Comparison of ENCODE assay signal across 16 mouse cellular contexts in genomic region chr4:145004176-145004575, GRCm38 (mm10).
A peak's percentile ranks its signal among the peaks of the same experiment; 100 is the strongest.
DNase-seq lines count a peak whose midpoint lies in the region; ATAC-seq and TF ChIP-seq lines count a peak whose summit lies in the region.
"Had no signal": no experiment of that assay in that cellular context is flagged by ENCODE, and none has a peak within 500 bp of the region (broad histone marks: within the 10 kb centered on the region; RNA-seq: fewer than 3 reads in every experiment).

No protein-coding gene starts in this region.

- H3K4me2 ChIP-seq in liver, embryonic 12.5 days = no peak overlapping the region
- H3K4me2 ChIP-seq in myocyte (ENCODE audit: low read depth) = no peak overlapping the region
- no peak overlapping the region for H3K4me2 ChIP-seq in midbrain, embryonic 13.5 days (replicated peaks)
- H3K4me2 ChIP-seq: forebrain, embryonic 15.5 days; liver, embryonic 15.5 days; neural tube, embryonic 13.5 days had no signal

- peaks cover 20% of the 10 kb centered on the region for H3K4me1 ChIP-seq in liver, adult 2 months (ENCODE audit: control insufficient read depth, insufficient read depth, low read length)
- H3K4me1 ChIP-seq in liver, embryonic 12.5 days = peaks cover 17% of the 10 kb centered on the region
- H3K4me1 ChIP-seq in cerebellum, adult 2 months (ENCODE audit: control insufficient read depth, insufficient read depth, low read length) = peaks cover 9% of the 10 kb centered on the region
- peaks cover 11% of the 10 kb centered on the region for H3K4me1 ChIP-seq in midbrain, embryonic 13.5 days (replicated peaks)

- 20% methylated on average over 6 of the region's 6 CpGs for WGBS in liver, adult 2 months
- 78% methylated on average over 6 of the region's 6 CpGs for WGBS in liver, embryonic 12.5 days (ENCODE audit: insufficient replicate concordance)
- 12% methylated on average over 6 of the region's 6 CpGs for WGBS in cerebellum, adult 2 months
- WGBS in midbrain, embryonic 13.5 days = 93% methylated on average over 6 of the region's 6 CpGs

- DNase-seq in heart, postnatal 10 days = peak; percentile 65 to 73
- DNase-seq in heart, postnatal 25 days (ENCODE audit: low spot score) = no peak
- DNase-seq in liver, adult 2 months (ENCODE audit: extremely low read depth, low read depth, low spot score) = peak; percentile 91
- peak; percentile 35 to 49 for DNase-seq in cerebellum, adult 2 months
- DNase-seq: layer of hippocampus, adult 9-11 months; right cerebral cortex, postnatal 4 days; thymus, adult 18-20 months had no signal

- H3K36me3 ChIP-seq in liver, adult 2 months (ENCODE audit: control insufficient read depth, insufficient read depth, low read length) = peaks cover 6% of the 10 kb centered on the region; the same call in 1 of the 2 replicates
- H3K36me3 ChIP-seq in liver, embryonic 12.5 days = 0 out of 2 replicates have a peak, but pooled peaks cover 7% of the 10 kb centered on the region
- H3K36me3 ChIP-seq in myocyte (ENCODE audit: control insufficient read depth, insufficient read depth) = no peaks in the 10 kb centered on the region
- H3K36me3 ChIP-seq in midbrain, embryonic 13.5 days = peaks cover 9% of the 10 kb centered on the region; the same call in 1 of the 2 replicates
- H3K36me3 ChIP-seq: forebrain, embryonic 15.5 days; limb, embryonic 10.5 days; neural tube, embryonic 13.5 days had no signal

- H3K9ac ChIP-seq in liver, adult 2 months (ENCODE audit: low read depth, low read length) = no peak overlapping the region
- H3K9ac ChIP-seq in liver, embryonic 12.5 days = no peak overlapping the region
- H3K9ac ChIP-seq in midbrain, embryonic 13.5 days (replicated peaks) = no peak overlapping the region
- H3K9ac ChIP-seq: forebrain, embryonic 15.5 days; liver, embryonic 15.5 days; neural tube, embryonic 13.5 days had no signal

- TF ChIP-seq CTCF in liver, adult 2 months (IDR thresholded peaks at IDR 0.05; ENCODE audit: low read depth, low read length) = no peak
- no peak for TF ChIP-seq CTCF in cerebellum, adult 2 months (IDR thresholded peaks at IDR 0.05; ENCODE audit: borderline replicate concordance, insufficient read depth, low read depth, low read length)

- no peaks in the 10 kb centered on the region for H3K27me3 ChIP-seq in liver, adult 2 months (ENCODE audit: control insufficient read depth, insufficient read depth, low read length)
- no peaks in the 10 kb centered on the region for H3K27me3 ChIP-seq in liver, embryonic 12.5 days (replicated peaks)
- no peaks in the 10 kb centered on the region for H3K27me3 ChIP-seq in cerebellum, adult 2 months (ENCODE audit: control insufficient read depth, insufficient read depth, low read length)
- H3K27me3 ChIP-seq in myocyte (ENCODE audit: control insufficient read depth, insufficient read depth, insufficient read length) = no peaks in the 10 kb centered on the region
- H3K27me3 ChIP-seq in midbrain, embryonic 13.5 days = no peaks in the 10 kb centered on the region
- H3K27me3 ChIP-seq: forebrain, embryonic 15.5 days; liver, embryonic 15.5 days; neural tube, embryonic 13.5 days had no signal

- intact Hi-C loops in heart, postnatal 10 days (cut with DNase I) = no loop called here
- intact Hi-C loops in heart, postnatal 25 days (cut with DNase I) = no loop called here

- H3ac ChIP-seq in myocyte (ENCODE audit: control insufficient read depth, insufficient read length) = no peak overlapping the region

- no peak for TF ChIP-seq POLR2A in liver, adult 2 months (IDR thresholded peaks at IDR 0.05; ENCODE audit: extremely low read depth, insufficient read depth, low read length)
- no peak for TF ChIP-seq POLR2A in cerebellum, adult 2 months (IDR thresholded peaks at IDR 0.05; ENCODE audit: borderline replicate concordance, insufficient read depth, low read length)
- TF ChIP-seq POLR2A in myocyte (IDR thresholded peaks at IDR 0.05; ENCODE audit: insufficient read length, low read depth) = no peak

- H3K79me2 ChIP-seq in liver, adult 2 months (ENCODE audit: control insufficient read depth, insufficient read depth, low read length) = 0 out of 2 replicates have a peak, but pooled peaks cover 4% of the 10 kb centered on the region
- no peaks in the 10 kb centered on the region for H3K79me2 ChIP-seq in myocyte (ENCODE audit: control insufficient read depth, insufficient read depth)

- H3K4me3 ChIP-seq in liver, adult 2 months (ENCODE audit: insufficient read depth, low read depth, low read length) = no peak overlapping the region
- H3K4me3 ChIP-seq in liver, embryonic 12.5 days = no peak overlapping the region
- H3K4me3 ChIP-seq in cerebellum, adult 2 months (replicated peaks; ENCODE audit: insufficient read depth, low read depth, low read length) = no peak overlapping the region
- H3K4me3 ChIP-seq in myocyte = no peak overlapping the region
- no peak overlapping the region for H3K4me3 ChIP-seq in midbrain, embryonic 13.5 days (replicated peaks)
- H3K4me3 ChIP-seq: forebrain, embryonic 15.5 days; limb, embryonic 10.5 days; liver, embryonic 15.5 days; neural tube, embryonic 13.5 days had no signal

- no peak for ATAC-seq in liver, embryonic 12.5 days
- ATAC-seq in midbrain, embryonic 13.5 days = no peak
- ATAC-seq: forebrain, embryonic 15.5 days; midbrain, embryonic 16.5 days had no signal

- no peak overlapping the region; the same call in 1 of the 2 replicates for H3K27ac ChIP-seq in liver, adult 2 months (replicated peaks; ENCODE audit: insufficient read depth, low read depth, low read length)
- no peak overlapping the region for H3K27ac ChIP-seq in liver, embryonic 12.5 days
- no peak overlapping the region for H3K27ac ChIP-seq in cerebellum, adult 2 months (ENCODE audit: insufficient read depth, low read length)
- no peak overlapping the region for H3K27ac ChIP-seq in midbrain, embryonic 13.5 days
- H3K27ac ChIP-seq: forebrain, embryonic 15.5 days; limb, embryonic 10.5 days; liver, embryonic 15.5 days; macrophage; neural tube, embryonic 13.5 days had no signal

- no peaks in the 10 kb centered on the region for H3K9me3 ChIP-seq in liver, embryonic 12.5 days (replicated peaks)
- no peaks in the 10 kb centered on the region for H3K9me3 ChIP-seq in midbrain, embryonic 13.5 days
- H3K9me3 ChIP-seq: forebrain, embryonic 15.5 days; limb, embryonic 10.5 days; liver, embryonic 15.5 days; neural tube, embryonic 13.5 days had no signal

TF ChIP-seq in myocyte, 11 proteins besides CTCF, POLR2A, EP300 and RAD21:
- peak in 2 of 3 experiments; percentile 52 to 80 for TF ChIP-seq MYOD1 (IDR thresholded peaks at IDR 0.05; ENCODE audit: control insufficient read depth in 1 of 3, insufficient read length in 2 of 3, low read depth in 2 of 3)
- TF ChIP-seq MAX (IDR thresholded peaks at IDR 0.05; ENCODE audit: low read depth) = no peak
- no peak for TF ChIP-seq E2F4 (IDR thresholded peaks at IDR 0.05; ENCODE audit: insufficient read depth)
- no peak for TF ChIP-seq SRF (IDR thresholded peaks at IDR 0.05; ENCODE audit: control insufficient read depth, insufficient read length, low read depth)
- TF ChIP-seq TCF12 (IDR thresholded peaks at IDR 0.05; ENCODE audit: insufficient read depth, poor library complexity, severe bottlenecking) = no peak
- no peak for TF ChIP-seq REST (IDR thresholded peaks at IDR 0.05; ENCODE audit: insufficient read depth, insufficient read length)
- TF ChIP-seq TCF3 (IDR thresholded peaks at IDR 0.05; ENCODE audit: insufficient read length, low read depth) = no peak
- TF ChIP-seq POLR2AphosphoS2 (IDR thresholded peaks at IDR 0.05; ENCODE audit: insufficient read length, low read depth) = no peak
- TF ChIP-seq MYOG (IDR thresholded peaks at IDR 0.05; ENCODE audit: control insufficient read depth in 1 of 3, insufficient read depth in 1 of 3, insufficient read length in 2 of 3, low read depth in 2 of 3) = peak in 2 of 3 experiments; percentile 40 to 85
